Mouse (Mus musculus): ENCODE results near the gene Mia.

- TF ChIP-seq CTCF (IDR thresholded peaks at IDR 0.05; ENCODE audit: borderline replicate concordance, insufficient read depth, low read depth, low read length) (no peak), POLR2A (IDR thresholded peaks at IDR 0.05; ENCODE audit: borderline replicate concordance, insufficient read depth, low read length) (no peak)
These were observed 47.8 kb downstream of the Mia start for GRCm38 (mm10) chr7:27133156-27133555.
